Mouse (Mus musculus): ENCODE data around the gene Igsf11.

The Igsf11 gene

DNA sequence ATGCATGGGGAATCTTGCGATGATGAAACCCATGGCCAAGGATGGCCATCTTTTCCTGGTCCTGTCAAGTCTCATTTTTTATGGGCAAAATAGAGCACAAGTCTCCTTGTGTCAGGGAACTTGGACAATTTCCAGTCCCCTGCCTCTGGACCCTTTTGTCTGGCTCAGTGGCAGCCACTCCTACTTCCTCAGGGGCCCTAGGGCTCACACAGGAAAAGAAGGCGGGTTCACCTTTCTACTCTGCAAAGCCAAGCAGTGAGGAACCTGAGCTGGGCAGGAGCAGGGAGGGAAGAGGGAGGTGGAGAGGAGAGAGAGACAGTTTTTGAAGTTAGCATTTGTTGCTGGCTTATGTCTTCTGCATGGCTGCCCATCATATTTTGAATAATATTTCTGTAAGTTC, 93.9 kb downstream of the Igsf11 start:
- DNase-seq: no peak

DNA sequence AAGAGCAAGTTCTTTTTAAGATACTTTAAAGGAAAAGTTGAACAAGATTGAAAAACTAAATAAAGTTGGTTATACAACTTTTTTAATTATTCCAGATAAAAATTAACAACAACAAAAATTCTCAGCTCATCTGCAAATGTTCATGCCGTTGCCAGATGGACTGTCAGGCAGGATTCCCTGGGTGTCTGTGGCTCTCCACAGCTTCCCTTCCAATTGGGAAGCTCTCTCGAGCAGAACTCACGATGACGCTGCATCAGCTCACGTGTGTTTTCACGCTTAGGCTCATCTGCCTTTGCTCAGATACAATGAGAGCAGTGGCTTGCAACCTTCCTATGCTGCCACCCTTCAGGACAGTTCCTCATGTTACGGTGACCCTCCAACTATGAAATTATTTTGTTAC, 101.2 kb downstream of the Igsf11 start:
- DNase-seq: no peak

DNA sequence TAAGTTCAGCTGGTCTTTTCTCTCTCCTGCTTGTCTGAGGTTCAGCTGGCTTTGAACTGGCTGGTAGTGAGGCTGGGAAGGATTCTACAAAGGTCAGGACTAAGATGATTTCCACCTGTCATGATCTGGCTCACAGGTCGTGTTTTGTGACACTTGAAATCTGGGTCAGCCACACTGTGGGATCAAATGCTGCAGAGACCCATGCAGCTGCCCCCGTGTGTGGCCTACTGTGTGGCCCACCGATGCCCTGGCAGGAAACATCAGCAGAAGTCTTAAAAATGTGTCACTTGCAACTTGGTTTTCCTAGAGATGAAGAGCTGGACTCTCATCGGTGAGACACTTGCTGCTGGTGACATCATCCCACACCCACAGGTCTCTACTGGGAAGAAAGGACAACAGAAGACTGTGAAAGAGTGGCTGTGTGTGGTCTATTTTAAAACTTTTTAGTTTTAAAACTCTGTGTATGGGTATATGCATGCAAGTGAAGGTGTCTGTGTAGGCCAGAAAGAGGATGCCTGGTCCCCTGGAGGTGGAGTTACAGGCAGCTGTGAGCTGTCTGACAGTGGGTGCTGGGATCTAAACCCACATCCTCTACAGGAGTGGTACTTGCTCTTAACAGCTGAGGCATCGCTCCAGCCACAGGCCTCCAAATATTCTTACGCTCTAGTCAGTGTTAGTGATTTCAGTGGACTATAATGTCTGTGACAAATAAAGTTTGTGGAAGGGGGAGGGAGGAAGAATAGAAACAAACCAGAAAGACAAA, 106.2 kb downstream of the Igsf11 start:
- DNase-seq: no peak

DNA sequence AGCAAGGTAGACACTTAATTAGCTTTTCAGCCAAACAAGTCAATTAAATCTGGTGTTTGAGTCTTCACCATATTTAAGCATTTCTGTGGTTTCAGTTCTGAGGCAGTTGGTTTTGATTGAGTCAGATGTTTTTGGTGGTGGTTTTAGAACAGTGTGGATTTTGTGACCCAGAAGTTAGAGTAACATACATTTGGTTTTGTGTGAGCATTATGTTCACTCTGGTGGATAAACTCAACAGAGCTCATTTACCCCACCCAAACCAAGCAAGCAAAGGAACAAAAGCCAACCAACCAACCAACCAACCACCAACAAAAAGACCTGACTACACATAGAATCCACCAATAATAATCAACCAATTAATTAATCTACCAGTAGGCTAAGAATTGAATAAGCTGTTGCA, 106.8 kb downstream of the Igsf11 start:
- no peak for DNase-seq

DNA sequence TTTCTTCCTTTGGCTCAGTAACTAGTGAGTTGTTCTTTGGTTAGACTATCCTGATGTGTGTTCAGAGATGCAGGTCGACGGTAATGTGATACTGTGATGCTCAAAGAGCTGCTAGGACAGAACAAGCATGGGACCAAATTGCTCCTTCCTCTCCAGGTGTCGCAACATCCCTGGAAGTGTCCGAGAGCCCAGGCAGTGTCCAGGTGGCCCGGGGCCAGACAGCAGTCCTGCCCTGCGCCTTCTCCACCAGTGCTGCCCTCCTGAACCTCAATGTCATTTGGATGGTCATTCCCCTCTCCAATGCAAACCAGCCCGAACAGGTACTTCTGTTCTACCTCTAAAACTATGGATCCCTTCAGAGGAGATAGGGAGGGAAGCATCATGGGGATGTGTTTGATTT, 114.5 kb downstream of the Igsf11 start:
- DNase-seq: no peak

DNA sequence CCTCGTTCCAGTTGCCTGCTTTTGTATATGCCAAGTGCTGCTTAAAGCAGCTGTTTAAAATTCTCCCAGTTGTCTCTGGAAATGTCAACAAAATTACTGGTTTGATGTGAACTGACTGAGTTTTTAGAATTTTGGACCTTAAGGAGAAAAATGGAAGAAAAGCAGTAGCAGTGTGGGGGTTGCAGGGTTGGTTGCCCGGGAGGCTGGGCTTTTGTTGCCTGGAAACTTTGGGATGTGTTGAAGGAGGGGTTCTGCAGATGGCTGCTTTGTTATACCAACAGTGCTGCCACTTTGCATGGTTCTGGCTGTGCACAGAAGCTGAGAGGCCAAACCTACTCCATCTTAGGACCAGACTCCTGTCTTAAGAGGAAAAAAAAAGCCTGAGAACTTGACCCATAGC, 127.0 kb downstream of the Igsf11 start:
- no peak for DNase-seq

DNA sequence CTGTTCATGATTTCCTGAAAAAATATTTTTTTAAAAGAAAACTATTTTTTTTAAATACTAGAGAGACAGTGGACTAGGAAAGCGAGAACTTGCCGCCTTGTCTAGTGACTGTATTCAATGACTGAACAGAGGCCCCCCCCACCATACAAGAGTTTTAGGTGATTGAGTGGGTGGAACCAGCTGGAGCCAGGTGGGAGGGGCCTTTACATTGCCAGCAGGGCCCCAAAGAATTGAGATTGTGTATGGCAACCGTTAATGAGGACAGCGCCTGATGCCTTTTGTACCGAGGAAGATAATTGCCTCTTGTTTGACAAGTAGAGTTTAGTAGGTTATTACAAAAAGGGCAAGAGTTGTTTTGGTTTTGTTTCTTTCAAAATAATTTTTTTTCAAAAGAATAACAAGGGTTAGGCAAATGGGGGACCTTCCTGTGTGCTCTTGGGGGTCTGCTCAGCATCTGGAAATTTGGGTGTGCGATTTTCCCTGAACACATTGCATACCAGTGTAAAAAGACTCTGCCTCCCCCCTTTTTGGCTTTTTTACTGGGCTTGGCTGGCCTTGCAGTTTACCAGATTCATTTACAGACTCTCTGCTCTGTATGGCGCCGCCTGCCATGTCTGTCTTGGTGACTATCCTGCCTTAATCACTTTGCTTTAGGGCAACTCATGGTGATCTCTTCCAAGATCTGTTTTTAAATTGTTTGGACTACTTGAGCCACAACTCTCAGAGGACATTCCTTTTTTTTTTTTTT, 133.7 kb downstream of the Igsf11 start:
- no peak for DNase-seq

DNA sequence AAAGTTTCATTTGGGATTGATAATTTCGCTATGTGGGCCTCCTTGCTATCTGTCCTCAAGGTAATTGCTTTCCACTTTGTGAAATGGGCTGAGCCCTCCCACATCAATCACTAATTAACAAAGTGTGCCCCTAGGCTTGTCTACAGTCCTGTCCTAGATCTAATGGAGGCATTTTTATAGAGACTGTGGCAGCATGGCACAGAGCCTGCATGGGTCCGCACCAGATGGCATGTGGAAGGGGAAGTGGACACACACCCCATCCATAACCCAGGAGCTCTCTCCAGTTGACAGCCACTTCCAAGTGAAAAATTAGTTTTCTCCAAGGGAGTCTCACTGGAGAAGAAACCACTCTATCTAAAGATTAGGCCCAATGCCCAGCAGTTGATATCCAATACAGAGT, 138.9 kb downstream of the Igsf11 start:
- DNase-seq: no peak

DNA sequence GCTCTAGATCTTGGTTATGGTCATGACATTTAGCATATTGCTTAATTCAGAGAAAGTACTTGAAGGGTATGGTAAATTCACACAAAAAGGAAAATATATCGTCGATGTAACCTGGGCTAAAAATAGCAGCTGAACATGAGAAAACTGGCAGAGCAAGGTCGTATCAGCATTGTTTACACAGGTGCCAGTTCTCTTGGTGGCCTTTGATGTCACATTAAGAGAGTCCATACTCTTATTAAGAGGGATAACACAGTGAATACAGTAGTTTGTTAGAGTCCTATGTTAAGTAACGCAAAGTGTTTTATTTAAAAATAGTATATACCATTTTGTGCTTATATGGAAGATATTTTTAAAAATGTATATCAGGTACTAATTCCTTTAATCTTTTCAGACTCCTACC, 144.8 kb downstream of the Igsf11 start:
- no peak for DNase-seq

DNA sequence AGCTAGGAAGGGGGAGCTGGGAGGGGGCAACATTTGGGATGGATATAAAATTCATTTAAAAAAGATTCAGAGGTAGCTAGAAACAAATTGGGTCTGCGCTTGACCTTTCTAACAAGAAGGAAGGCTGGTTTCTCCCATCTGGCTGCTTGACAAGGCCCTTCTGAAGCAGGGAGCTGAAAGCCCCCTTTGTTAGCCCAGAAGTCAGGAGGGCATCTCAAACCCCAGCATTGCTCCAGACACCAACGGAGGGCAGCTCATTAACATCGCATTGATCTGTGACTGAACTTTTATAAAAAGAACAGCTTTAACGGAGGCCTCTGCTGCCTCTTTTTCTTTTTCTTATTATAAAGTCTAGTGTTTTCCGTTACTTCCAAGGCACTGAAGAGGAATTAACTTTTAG, 151.9 kb downstream of the Igsf11 start:
- no peak for DNase-seq

DNA sequence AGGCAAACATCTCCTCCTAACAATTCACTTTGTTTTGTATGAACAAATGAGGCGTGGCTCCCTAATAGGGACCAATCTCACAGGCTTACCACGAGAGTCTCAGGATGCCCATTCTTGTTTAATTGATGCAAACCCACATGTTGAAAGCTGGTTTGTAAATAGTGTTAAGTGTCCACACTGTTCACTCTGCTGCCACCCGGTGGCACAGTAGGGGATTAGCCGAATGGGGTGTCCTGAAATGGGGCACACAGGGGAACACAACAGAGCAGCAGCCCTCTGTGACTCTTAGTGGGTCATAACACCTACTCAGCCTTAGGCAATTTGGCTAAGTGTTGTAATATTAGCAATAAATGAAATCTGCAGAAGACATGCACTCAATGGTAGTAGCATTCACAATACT, 156.4 kb downstream of the Igsf11 start:
- peak; percentile 29 to 35 for DNase-seq

DNA sequence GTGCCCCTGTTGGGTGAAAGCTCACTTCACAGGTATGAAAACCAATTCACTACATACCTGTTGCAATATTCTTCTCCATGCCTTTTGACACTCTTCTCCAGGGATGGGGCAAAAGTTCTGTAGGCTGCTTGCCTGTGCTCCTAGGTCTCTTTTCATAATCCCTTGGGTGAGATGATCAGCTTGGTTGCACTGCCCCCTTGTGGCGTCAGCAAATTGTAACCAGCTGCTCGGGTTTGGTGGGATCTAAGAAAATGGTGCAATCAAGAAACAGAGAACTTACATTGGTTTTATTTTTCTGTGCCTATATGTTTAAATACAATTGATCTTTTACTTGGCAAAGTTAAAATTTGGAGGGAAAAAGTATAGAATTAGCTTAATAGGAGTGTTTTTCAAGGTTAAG, 160.5 kb downstream of the Igsf11 start:
- peak; percentile 50 to 68 for DNase-seq

DNA sequence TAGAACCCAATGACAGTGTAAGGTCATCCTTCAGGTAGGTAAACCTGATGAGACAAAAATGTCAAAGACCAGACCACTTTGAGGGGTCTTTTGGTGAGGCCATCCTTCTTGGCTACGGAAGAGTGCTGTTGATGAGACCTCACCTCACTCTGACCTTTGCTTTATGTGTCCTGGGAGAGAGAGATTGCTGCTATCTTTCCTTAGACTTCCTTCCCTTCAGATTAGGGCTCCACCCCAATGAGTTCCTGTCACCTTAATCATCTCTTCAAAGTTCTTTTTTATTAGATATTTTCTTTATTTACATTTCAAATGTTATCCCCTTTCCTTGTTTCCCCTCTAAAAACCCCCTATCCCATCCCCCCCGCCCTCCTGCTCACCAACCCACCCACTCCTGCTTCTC, 161.3 kb downstream of the Igsf11 start:
- no peak for DNase-seq

DNA sequence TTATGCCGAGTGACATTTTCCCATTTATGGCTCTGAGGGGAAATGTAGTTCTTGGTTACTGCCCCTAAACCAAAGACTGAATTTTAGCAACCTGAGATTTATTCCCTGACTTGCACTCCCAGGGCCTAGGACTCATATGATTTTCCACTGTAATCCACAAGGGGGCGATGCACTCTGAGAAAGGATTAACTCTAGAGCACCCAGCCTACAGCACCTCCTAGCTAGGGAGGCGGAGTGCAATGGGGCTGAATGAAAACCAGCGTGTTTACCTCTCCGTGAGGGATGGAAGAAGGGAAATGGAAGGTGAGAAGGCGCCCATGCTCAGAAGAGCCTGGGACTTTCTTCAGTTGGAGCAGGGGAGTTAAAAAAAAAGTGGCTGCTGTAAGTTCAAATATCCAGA, 163.6 kb downstream of the Igsf11 start:
- DNase-seq: peak in 1 of 2 experiments; percentile 25

DNA sequence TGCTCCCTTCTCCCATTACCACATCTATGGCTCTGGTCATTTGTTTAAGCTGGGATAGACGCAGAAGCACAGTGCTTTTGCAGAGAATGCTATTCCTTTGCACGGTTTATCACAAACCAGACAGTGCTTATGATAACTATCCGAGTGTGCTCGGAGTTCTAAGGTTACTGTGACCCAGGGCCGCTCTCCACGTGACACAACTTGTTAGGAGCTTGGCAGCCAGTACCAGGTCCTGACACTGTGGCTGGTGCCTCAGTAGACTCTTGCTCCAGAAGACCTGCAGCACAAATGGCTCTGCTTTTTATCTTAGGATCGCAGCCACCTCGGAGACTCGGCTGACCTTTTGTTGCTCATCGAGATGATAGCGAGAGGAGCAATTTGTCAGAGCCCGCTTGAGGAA, 164.5 kb downstream of the Igsf11 start:
- no peak for DNase-seq

DNA sequence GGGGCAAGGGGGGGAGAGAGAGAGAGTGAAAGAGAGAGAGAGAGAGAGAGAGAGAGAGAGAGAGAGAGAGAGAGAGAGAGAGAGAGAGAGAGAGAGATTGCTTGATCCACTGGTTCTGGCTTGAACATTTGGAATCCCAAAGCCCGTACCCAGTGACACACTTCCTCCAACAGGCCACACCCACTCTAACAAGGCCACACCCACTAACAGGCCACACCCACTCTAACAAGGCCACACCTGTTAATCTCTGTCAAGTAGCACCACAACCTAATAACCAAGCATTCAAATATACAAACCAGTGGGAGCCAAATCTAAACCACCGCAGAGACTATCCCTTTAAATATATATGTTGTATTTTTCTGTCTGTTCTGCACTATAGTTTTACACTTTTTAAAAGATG, 166.4 kb downstream of the Igsf11 start:
- DNase-seq: no peak

DNA sequence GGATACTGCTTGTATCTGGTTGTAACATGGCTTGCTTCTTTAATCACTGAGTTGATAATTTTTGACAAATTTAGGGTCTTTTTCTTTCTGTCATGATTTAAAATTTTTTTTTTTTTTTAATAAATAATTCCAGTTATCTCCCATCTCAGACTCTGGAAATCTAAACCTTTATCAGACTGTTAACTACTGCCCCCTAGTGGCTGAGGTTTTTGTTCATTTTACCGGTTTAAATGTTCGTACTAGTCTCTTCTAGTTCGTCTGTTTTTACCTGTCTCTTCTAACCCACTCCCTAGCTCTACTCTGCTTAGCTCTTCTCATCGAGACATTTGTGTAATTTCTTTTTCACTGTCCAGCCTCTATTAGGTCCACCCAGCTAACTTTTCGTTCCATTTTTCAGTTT, 170.1 kb downstream of the Igsf11 start:
- DNase-seq: no peak

DNA sequence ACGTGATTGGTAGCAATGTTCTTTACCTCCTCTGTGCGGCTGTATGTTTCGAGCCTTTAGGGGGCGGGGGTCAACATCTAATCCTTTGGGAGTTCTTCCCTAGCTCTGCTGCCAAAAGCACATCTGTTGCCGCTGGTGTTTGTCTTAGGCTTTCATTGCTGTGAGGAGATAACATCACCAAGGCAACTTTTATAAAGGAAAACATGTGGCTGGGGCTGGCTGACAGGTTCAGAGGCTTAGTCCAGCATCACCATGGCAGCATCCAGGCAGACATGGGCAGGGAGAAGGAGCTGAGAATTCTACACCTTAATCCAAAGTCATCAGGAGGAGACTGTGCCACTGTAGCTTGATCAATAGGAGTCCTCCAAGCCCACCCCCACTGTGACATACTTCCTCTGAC, 173.1 kb downstream of the Igsf11 start:
- DNase-seq: no peak

DNA sequence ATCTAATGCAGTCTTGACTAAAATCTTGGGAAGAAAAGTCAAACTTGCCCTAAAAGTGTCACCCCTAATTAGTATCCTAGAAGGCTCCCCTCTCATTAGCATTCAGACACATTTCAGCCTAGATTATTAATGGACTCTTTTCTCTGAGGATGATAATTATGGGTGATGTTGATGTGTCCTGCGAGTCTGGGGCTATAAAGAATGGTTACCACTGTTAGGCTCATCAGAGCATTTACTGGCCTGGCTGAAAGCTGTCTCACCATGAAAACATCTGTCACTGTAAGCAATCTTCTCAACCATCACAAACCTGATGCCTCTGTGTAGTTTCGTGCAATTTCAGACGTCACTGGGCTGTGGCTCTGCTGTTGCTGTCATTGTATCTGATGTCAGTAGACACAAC, 179.0 kb downstream of the Igsf11 start:
- DNase-seq: no peak

Data from lung, postnatal 4 days (tissue).